Mouse (Mus musculus): ENCODE measurements around the gene Gm47959.
"Not testable (repeated sequence)": the region's sequence is repeated elsewhere in the genome, so short reads cannot be mapped to it uniquely, and the experiment has no call there.

The Gm47959 gene

GRCm38 (mm10) chr1:83000306-83000705, at the start of gene Gm47959:
Gene Gm47959, plus strand, starts transcription at chr1:83000548.
- DNase-seq, result not testable (repeated sequence)

DNA sequence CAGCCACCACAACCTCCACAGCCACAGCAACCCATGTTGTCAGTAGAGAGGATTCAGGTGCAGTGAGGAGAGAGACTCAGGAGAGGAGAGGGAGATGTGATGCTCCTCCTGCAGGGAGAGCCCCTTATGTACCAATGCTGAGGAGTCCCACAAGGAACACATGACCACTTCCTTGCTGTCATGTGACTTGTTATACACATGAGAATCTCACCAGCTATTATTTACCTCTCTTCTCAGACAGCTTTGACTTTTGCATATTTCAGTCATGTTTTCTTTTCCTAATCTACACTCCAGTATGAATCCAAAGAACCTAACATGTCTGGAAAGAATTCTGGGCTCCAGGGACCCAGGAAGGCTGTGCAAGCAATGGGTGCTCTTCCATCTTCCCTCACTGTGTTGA, 44.4 kb upstream of the Gm47959 start, which contains the start of gene Gm7544:
TSS of gene Gm7544 (minus strand) at position 101 of the 400 bp plus-strand sequence.
- DNase-seq, result not testable (repeated sequence)

DNA sequence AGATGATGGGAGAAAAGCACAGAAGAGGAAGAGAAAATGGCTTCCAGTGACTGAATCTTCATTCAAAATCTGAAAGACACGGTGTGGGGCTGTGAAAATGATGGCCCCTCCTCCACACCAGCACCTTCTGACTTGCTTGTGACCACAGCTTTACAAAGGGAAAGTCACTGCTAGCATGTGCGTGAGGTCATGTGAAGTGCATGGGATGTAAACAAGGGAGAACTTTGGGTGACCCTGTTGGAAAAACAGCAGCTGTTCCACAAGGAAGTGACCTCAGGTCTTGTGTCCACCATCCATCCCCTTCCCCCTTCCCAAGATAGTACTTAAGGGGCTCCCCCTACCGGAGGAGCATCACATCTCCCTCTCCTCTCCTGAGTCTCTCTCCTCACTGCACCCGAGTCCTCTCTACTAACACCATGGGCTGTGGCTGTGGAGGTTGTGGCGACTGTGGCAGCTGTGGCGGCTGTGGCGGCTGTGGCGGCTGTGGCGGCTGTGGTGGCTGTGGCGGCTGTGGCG, 40.4 kb upstream of the Gm47959 start, which contains the start of gene Gm47955:
TSS of gene Gm47955 (plus strand) at position 417 of the 516 bp plus-strand sequence.
- no peak for DNase-seq

DNA sequence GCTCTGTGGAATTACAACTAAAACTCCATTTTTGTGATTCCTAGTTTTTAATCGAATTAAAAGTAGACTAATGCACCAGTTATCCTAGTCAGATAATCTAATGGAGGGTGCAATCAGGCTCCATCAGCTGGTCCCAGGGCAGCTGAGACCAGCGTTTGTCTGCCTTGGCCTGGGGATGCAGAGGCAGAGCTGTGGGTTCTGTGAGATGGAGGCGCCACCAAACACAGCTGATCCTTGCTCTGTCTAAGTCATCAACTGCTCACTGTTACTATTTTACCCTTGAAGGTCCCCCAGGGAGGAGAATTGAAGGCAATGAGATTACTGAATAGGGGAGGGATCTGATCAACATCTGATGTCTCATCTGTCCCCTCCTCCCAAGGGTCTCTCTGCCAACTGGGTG, 33.9 kb upstream of the Gm47959 start:
- DNase-seq, result no peak

DNA sequence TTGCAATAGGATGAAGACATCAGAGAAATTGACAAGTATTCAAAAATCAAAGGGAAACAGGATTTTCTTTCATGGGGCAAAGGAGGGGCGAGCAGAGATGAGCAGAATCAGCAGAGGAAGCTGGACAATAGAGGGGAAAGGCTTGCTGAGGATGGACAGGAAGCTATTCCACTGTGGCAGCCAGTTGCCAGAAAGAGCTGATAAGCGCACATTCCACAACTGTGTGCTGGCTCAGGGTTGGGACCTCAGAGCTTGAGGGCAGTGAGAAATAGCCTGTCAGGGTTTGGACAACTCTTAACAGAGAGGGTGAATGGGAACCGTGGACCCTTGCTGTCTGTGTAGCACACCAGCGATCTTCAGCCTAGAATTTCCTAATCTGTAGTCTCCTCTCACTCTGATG, 28.3 kb upstream of the Gm47959 start:
- DNase-seq, result no peak

- no peak for DNase-seq
These were observed 27.1 kb upstream of the Gm47959 start for GRCm38 (mm10) chr1:82973244-82973643.

DNA sequence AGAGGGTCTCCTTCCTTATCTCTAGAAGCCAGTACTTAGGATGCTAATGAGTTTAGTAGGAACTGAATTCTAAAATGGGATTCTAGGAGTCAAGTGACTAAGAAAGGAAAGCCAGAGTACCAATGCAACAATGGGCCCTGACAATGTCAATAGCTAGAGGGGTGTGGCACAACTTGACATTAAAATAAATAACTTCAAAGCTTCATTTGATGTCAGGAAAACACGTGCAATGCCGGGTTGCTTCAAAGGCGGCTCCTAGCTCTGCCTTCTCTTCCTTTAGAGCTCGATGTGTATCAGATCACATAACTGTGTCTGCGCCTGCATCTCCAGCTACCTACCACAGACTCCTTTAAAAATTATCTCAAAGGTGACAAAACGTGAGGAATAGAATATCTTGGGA, 26.4 kb upstream of the Gm47959 start:
- DNase-seq, result no peak

DNA sequence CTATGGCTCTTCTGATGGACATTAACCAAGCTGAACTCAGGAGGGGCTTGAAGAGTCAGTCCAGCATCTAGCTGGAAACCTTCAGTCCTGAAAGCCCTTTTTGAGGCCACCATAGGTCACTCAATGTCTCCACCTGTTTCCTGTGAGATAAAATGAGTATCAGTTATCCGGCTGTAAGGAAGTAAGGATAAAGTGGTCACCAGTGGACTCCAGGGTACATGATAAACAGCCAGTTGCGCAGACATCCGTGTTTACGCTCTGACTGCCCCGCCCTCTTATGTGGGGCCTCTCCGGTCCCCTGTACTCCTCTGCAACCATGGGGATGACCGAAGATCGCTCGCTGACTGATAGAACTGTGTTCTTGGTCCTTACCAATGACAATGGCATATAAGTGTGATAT, 26.0 kb upstream of the Gm47959 start:
- no peak for DNase-seq

DNA sequence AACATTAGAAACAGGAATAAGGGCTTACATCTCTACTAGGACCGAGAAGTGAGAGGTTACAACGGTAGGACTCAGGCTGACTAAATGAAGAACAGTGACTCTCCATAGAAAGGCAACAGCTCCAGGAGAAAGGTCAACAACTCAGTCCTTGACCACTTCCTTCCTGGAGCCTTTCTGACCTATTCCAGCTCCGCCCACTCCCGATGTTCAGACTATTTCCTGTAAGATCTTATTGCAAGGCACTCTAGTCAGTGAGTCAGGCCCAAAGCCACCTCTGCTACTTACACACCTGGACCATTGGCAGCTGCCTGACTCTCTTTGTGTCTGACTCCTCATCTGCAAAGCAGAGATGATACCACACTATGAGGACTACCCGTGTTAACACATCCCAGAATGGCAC, 24.6 kb upstream of the Gm47959 start:
- DNase-seq, result no peak

- no peak for DNase-seq
These were observed 22.5 kb upstream of the Gm47959 start for GRCm38 (mm10) chr1:82977840-82978239.

- no peak for DNase-seq
These were observed 13.6 kb upstream of the Gm47959 start for GRCm38 (mm10) chr1:82986738-82987137.

DNA sequence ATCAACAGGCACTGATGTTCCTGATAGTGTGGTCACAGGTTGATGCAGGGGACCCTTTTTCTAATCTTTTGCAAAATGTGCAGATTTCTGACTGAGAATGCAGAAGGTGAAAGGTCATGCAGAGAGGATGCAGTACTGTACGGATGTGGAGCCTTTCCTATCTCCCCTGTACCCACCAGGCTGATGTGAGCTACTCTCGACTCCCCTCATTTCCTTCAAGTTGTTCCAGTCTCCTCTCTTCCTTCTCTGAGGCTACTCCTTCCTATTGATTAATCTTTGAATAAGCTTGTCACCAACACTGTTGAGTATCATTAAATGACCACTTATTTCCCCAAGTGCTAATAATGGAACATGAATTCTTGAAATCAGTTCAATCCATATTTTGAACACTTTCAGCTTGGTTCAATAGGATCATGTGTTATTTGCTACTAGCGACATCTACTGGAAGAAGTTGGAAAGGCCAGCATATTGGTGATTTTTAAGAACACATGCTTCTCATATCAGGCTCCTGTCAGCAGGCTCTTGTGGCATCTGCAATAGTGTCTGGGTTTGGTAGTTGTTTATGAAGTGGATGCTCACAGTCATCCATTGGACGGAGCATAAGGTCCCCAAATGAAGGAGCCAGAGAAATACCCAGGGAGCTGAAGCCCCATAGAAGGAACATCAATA, 12.7 kb upstream of the Gm47959 start:
- peak; percentile 23 to 53 for DNase-seq

- DNase-seq, result no peak
These were observed 9.3 kb upstream of the Gm47959 start for GRCm38 (mm10) chr1:82991062-82991461.

DNA sequence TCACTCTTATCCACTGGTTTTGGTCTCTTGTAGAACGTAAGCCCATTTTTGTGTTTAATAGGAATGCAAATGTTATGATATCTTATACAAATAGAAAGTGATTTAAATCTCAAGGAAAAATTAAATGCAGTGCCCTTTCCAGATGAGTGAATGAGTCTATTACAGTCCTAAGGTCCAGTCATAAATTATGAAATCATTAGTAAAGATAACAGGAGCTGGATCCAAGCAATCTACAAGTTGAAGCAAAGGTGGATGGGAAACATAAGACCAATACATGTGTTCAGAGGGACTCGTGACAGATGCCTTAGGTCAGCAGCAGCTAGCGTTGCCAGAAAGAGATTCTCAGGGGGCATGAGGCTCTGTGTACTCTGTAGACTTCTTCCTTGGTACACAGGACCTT, 8.8 kb upstream of the Gm47959 start:
- DNase-seq, result no peak

GRCm38 (mm10) chr1:82992093-82992492, 8.3 kb upstream of the Gm47959 start:
- DNase-seq, result no peak

- no peak for DNase-seq
These were observed 6.4 kb upstream of the Gm47959 start for GRCm38 (mm10) chr1:82993947-82994346.

DNA sequence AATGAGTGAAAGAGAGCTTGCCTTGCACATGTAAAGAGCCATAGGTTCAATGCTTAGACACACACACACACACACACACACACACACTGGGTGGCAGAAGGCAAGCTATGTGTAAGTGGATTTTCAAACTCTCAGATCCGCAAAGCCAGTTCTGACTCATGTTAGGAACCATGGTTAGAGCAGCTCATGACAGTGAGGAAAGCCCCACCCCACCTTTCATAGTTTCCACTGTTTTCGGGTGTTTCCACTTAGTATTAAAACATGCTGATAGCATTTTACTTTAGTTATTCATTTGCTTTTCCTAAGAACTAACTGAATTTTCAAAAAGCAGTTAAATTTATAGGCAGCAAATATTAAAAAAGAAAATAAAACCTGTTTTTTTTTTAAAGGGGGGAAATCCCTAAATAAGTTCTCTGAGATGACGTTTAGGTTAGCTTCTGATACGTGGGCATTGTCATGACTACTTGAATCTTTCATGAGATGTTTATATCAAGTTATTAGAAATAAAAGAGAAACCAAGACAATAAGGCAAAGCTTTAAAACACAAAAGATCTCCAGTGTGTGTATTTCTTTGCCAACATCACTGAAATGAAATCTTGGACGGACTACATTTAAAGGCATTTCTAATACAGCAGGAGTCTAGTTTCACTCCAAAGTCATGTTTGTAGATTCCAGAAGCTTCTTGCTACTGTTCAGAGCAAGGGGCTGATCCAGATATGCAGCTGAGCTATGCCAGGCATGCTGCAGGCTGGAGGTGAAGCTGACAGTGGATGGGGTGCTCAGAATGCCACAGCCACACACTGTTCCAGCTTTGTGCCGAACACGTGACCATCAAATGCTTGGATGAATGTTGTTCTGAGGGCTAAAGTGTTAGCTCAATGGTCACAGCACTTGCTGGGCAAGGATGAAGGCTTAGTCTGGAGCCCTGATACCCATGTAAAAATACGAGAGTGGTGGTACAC, 6.2 kb downstream of the Gm47959 start:
- no peak for DNase-seq

GRCm38 (mm10) chr1:83007471-83007870, 7.1 kb downstream of the Gm47959 start:
- DNase-seq, result no peak

DNA sequence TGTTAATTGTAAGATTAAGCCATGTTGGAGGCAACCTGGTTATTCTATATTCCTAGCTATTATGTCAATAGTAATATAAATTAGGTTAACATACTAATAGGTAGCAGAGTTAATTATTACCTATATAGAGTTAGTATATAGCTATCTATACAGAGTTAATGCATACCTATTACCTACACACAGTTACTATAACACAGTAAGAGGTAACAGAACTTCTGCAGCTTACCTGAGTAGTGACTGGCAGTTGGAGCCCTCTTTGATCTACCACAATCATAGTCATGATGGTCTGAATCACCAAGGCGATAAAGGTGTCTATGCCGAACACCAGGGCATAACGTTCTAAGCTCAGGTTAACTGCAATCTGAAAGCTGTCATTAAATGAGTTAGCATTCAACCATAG, 14.1 kb downstream of the Gm47959 start:
- DNase-seq, result no peak

DNA sequence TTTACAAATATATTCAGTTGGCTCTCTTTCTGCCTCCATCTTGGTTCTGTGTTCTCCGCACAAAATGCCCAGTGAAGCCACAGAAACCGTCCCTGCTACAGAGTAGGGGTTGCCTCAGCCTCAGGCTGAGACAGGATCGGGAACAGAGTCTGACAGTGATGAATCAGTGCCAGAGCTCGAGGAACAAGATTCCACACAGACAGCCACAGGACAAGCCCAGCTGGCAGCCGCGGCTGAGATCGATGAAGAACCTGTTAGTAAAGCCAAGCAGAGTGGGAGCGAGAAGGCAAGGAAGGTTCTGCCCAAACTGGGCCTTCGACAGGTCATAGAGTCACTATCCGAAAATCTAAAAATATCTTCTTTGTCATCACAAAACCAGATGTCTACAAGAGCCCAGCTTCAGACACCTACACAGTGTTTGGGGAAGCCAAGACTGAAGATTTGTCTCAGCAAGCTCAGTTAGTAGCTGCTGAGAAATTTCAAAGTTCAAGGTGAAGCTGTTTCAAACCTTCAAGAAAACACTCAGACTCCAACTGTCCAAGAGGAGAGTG, 15.1 kb downstream of the Gm47959 start:
- no peak for DNase-seq

GRCm38 (mm10) chr1:83016556-83016955, 16.2 kb downstream of the Gm47959 start:
- no peak for DNase-seq

DNA sequence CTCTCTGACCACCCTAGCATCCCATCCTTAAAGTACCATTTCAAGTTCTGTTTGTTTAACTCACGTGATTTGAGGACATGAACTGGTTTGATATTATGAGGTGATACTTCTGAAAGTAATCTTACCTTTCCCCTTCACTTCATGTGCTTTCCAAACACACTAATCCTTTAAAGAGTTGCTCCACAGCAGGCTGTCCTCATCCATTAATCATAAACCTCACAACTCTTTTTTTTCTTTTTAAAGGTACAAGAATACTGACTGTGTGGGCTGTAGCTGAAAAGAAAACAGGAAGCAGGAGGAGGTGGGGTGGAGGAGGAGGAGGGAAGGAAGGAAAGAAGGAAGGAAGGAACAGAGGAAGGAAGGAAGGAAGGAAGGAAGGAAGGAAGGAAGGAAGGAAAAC, 31.6 kb downstream of the Gm47959 start:
- DNase-seq, result no peak

GRCm38 (mm10) chr1:83032508-83032907, 32.2 kb downstream of the Gm47959 start:
- no peak for DNase-seq

All from cerebellum, adult 18-20 months (tissue).